Mouse (Mus musculus): ENCODE results near the gene Rrp36.

Gene Rrp36

GRCm38 (mm10) chr17:46647279-46647678 lies 26.9 kb downstream of the Rrp36 start:
- in situ Hi-C loops (cut with MseI, MboI), result no loop called here

- in situ Hi-C loops (cut with MseI, MboI), result no loop called here
Measured at GRCm38 (mm10) chr17:46646322-46646662, 27.9 kb downstream of the Rrp36 start.

- in situ Hi-C loops (cut with MseI, MboI), result no loop called here
Measured at GRCm38 (mm10) chr17:46645561-46646321, 28.4 kb downstream of the Rrp36 start, which contains the start of the genes Klc4 and Mrpl2. Gene Klc4, minus strand, starts transcription at chr17:46646022. Gene Mrpl2, plus strand, starts transcription at chr17:46646229.

- in situ Hi-C loops (cut with MseI, MboI), result no loop called here
Measured at GRCm38 (mm10) chr17:46644916-46645475, 29.2 kb downstream of the Rrp36 start.

GRCm38 (mm10) chr17:46644152-46644805 lies 29.9 kb downstream of the Rrp36 start:
- in situ Hi-C loops (cut with MseI, MboI), result no loop called here

- in situ Hi-C loops (cut with MseI, MboI), result no loop called here
Measured at GRCm38 (mm10) chr17:46642060-46642459, 32.1 kb downstream of the Rrp36 start.

GRCm38 (mm10) chr17:46639929-46640328 lies 34.2 kb downstream of the Rrp36 start:
- in situ Hi-C loops (cut with MseI, MboI), result no loop called here

- in situ Hi-C loops (cut with MseI, MboI), result no loop called here
Measured at GRCm38 (mm10) chr17:46636831-46637523, 37.2 kb downstream of the Rrp36 start.

- in situ Hi-C loops (cut with MseI, MboI), result no loop called here
Measured at GRCm38 (mm10) chr17:46629685-46630441, 44.3 kb downstream of the Rrp36 start.

GRCm38 (mm10) chr17:46628791-46629684 lies 45.1 kb downstream of the Rrp36 start, which contains the start of gene Ptk7:
Gene Ptk7, minus strand, starts transcription at chr17:46629504.
- in situ Hi-C loops (cut with MseI, MboI), result no loop called here

- in situ Hi-C loops (cut with MseI, MboI), result no loop called here
Measured at GRCm38 (mm10) chr17:46628471-46628790, 45.7 kb downstream of the Rrp36 start.

GRCm38 (mm10) chr17:46627409-46627808 lies 46.7 kb downstream of the Rrp36 start:
- in situ Hi-C loops (cut with MseI, MboI), result no loop called here

- in situ Hi-C loops (cut with MseI, MboI), result no loop called here
Measured at GRCm38 (mm10) chr17:46624598-46624997, 49.6 kb downstream of the Rrp36 start.

GRCm38 (mm10) chr17:46623819-46624557 lies 50.2 kb downstream of the Rrp36 start:
- in situ Hi-C loops (cut with MseI, MboI), result no loop called here

- in situ Hi-C loops (cut with MseI, MboI), result no loop called here
Measured at GRCm38 (mm10) chr17:46622269-46622668, 51.9 kb downstream of the Rrp36 start.

GRCm38 (mm10) chr17:46621324-46621723 lies 52.8 kb downstream of the Rrp36 start:
- in situ Hi-C loops (cut with MseI, MboI), result no loop called here

GRCm38 (mm10) chr17:46619683-46620357 lies 54.3 kb downstream of the Rrp36 start:
- in situ Hi-C loops (cut with MseI, MboI), result no loop called here

- in situ Hi-C loops (cut with MseI, MboI), result no loop called here
Measured at GRCm38 (mm10) chr17:46618769-46619682, 55.1 kb downstream of the Rrp36 start.

All from mouse trophoblast stem cell (cell line).